Mouse (Mus musculus): ENCODE data around the gene Hcst.

GRCm38 (mm10) chr7:30453766-30454165 is 34.1 kb upstream of the Hcst start:
- TF ChIP-seq CTCF (IDR thresholded peaks at IDR 0.05; ENCODE audit: insufficient read depth, low read depth, low read length) (no peak), POLR2A (IDR thresholded peaks at IDR 0.05; ENCODE audit: insufficient read depth, low read depth, low read length) (no peak)
